Mouse (Mus musculus): ENCODE data around the gene Gm13287. TPM values are rescaled to one million over a fixed set of nuclear protein-coding genes. Genes with fewer than 3 reads are reported as not detected.
"Not testable (repeated sequence)": the region's sequence is repeated elsewhere in the genome, so short reads cannot be mapped to it uniquely, and the experiment has no call there.

Gene Gm13287
- polyA plus RNA-seq, 1 experiment from 2014 or later: not detected

GRCm38 (mm10) chr4:88760431-88760830, 42.6 kb upstream of the Gm13287 start:
- ATAC-seq; H3K9ac ChIP-seq (ENCODE audit: low read depth, low read length); H3K36me3 ChIP-seq (ENCODE audit: control insufficient read depth, insufficient read depth); H3K9me3 ChIP-seq (ENCODE audit: control insufficient read depth); H3K4me1 ChIP-seq (replicated peaks; ENCODE audit: control insufficient read depth, insufficient read depth, low read length); H3K27me3 ChIP-seq (replicated peaks; ENCODE audit: control insufficient read depth, insufficient read depth, low read length): not testable (repeated sequence)
- Histone ChIP-seq H3K27ac (ENCODE audit: low read depth, low read length) (peak overlapping the region; percentile 54; the same call in 1 of the 2 replicates), H3K4me2 (replicated peaks; ENCODE audit: low read depth) (peak overlapping the region; percentile 52), H3K4me3 (ENCODE audit: low read depth, low read length) (peak overlapping the region; percentile 24)
- peak; percentile 76 for TF ChIP-seq CTCF (IDR thresholded peaks at IDR 0.05; ENCODE audit: low read depth)
- WGBS: 2% methylated on average over 19 of the region's 28 CpGs

DNA sequence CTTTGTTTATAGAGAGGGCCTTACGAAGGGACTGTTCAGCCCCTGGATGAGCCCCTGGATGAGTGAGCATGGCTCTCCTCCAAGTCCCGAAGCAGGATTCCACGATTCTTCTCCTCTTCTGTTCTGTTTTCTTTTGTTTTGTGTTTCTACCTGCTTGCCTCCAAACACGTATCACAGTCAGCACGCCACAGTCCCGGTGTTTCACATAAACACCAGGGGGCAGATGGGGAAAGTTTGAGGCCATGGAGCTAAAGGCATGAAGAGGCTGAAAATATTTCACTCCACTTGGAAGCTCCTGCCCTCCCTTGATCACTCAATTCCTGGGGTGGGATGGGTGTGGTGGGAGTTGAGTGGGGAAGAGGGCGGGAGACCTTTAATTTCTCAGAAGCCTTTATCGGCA, 41.3 kb upstream of the Gm13287 start:
- not testable (repeated sequence) for ATAC-seq; H3K4me1 ChIP-seq (replicated peaks; ENCODE audit: control insufficient read depth, insufficient read depth, low read length); H3K4me3 ChIP-seq (ENCODE audit: low read depth, low read length); H3K4me2 ChIP-seq (replicated peaks; ENCODE audit: low read depth); H3K27me3 ChIP-seq (replicated peaks; ENCODE audit: control insufficient read depth, insufficient read depth, low read length); H3K36me3 ChIP-seq (ENCODE audit: control insufficient read depth, insufficient read depth); H3K9ac ChIP-seq (ENCODE audit: low read depth, low read length); H3K9me3 ChIP-seq (ENCODE audit: control insufficient read depth); H3K27ac ChIP-seq (ENCODE audit: low read depth, low read length)
- WGBS: 68% methylated on average over 6 of the region's 8 CpGs
- TF ChIP-seq CTCF (IDR thresholded peaks at IDR 0.05; ENCODE audit: low read depth): 0 out of 2 replicates have a peak, but pooled peaks have one; percentile 3

DNA sequence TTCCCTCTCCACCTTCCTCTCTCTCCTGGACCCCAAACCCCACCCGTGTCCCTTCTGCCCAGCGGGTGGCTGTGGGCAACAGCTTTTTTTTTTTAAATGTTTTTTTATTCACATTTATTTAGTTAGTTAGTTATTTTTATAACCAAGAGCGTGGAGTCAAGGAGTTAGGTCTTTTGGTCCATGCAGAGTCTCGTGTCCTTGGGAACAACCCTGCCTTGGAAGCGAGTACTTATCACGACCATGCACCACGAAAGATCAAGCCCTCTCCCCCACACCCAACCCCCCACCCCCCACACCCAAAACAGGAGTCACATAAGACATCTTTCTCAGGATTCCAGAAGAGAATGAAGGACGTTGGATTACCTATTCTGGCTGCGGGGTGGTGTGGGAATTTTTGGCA, 40.7 kb upstream of the Gm13287 start:
- H3K27me3 ChIP-seq (replicated peaks; ENCODE audit: control insufficient read depth, insufficient read depth, low read length); H3K4me3 ChIP-seq (ENCODE audit: low read depth, low read length); H3K9me3 ChIP-seq (ENCODE audit: control insufficient read depth); H3K4me1 ChIP-seq (replicated peaks; ENCODE audit: control insufficient read depth, insufficient read depth, low read length); H3K9ac ChIP-seq (ENCODE audit: low read depth, low read length); ATAC-seq; H3K4me2 ChIP-seq (replicated peaks; ENCODE audit: low read depth); H3K36me3 ChIP-seq (ENCODE audit: control insufficient read depth, insufficient read depth); H3K27ac ChIP-seq (ENCODE audit: low read depth, low read length): not testable (repeated sequence)
- WGBS: 63% methylated on average over 8 of the region's 9 CpGs

DNA sequence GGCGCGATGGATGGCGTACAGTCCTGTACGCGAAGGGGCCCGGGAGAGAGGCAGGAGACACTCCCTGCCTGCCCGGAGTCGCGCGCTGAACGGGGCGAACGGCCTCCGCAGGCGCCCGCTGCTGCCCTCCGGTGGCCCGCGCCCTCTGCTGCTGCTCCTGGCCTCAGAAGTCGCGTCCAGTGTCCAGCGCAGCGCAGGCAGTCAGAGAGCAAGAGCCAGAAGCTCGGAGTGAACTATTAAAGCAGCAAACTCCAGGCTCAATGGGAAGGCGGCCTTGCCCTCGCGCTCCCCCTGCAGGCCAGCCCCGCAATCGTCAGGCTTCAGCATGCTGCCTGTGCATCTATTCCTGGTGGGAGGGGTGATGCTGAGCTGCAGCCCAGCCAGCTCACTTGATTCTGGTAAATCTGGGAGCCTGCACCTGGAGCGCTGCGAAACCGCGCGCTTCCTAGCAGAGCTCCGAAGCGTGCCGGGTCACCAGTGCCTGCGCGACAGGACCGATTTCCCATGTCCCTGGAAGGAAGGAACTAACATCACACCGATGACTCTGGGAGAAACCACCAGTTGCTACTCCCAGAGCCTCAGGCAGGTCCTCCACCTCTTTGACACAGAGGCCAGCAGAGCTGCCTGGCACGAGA, 39.6 kb upstream of the Gm13287 start:
- not testable (repeated sequence) for H3K27me3 ChIP-seq (replicated peaks; ENCODE audit: control insufficient read depth, insufficient read depth, low read length); H3K4me1 ChIP-seq (replicated peaks; ENCODE audit: control insufficient read depth, insufficient read depth, low read length); H3K27ac ChIP-seq (ENCODE audit: low read depth, low read length); H3K9ac ChIP-seq (ENCODE audit: low read depth, low read length); ATAC-seq; H3K9me3 ChIP-seq (ENCODE audit: control insufficient read depth); H3K36me3 ChIP-seq (ENCODE audit: control insufficient read depth, insufficient read depth)
- WGBS: 2% methylated on average over 25 of the region's 42 CpGs
- TF ChIP-seq CTCF (IDR thresholded peaks at IDR 0.05; ENCODE audit: low read depth): peak; percentile 75
- Histone ChIP-seq H3K4me3 (ENCODE audit: low read depth, low read length) (peak overlapping the region; percentile 23; the same call in 1 of the 2 replicates), H3K4me2 (replicated peaks; ENCODE audit: low read depth) (peak overlapping the region; percentile 57)

GRCm38 (mm10) chr4:88773534-88773933, 29.5 kb upstream of the Gm13287 start, which contains the start of gene Gm13290:
TSS of gene Gm13290 (plus strand) at chr4:88773834.
- ATAC-seq: not testable (repeated sequence)

DNA sequence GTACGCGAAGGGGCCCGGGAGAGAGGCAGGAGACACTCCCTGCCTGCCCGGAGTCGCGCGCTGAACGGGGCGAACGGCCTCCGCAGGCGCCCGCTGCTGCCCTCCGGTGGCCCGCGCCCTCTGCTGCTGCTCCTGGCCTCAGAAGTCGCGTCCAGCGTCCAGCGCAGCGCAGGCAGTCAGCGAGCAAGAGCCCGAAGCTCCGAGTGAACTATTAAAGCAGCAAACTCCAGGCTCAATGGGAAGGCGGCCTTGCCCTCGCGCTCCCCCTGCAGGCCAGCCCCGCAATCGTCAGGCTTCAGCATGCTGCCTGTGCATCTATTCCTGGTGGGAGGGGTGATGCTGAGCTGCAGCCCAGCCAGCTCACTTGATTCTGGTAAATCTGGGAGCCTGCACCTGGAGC, 26.4 kb upstream of the Gm13287 start, which contains the start of gene Gm13289:
Gm13289 (plus strand) TSS at position 301 of the 400 bp plus-strand sequence.
- H3K9ac ChIP-seq (ENCODE audit: low read depth, low read length); H3K4me2 ChIP-seq (replicated peaks; ENCODE audit: low read depth); H3K27me3 ChIP-seq (replicated peaks; ENCODE audit: control insufficient read depth, insufficient read depth, low read length); H3K9me3 ChIP-seq (ENCODE audit: control insufficient read depth); H3K27ac ChIP-seq (ENCODE audit: low read depth, low read length); H3K36me3 ChIP-seq (ENCODE audit: control insufficient read depth, insufficient read depth); ATAC-seq; H3K4me1 ChIP-seq (replicated peaks; ENCODE audit: control insufficient read depth, insufficient read depth, low read length); H3K4me3 ChIP-seq (ENCODE audit: low read depth, low read length): not testable (repeated sequence)
- no CpG with 5 or more reads among the region's 29 CpGs for WGBS

More at GRCm38 (mm10) chr4:88773534-88773933, 29.5 kb upstream of the Gm13287 start, which contains the start of gene Gm13290:
- H3K9ac ChIP-seq (ENCODE audit: low read depth, low read length); H3K4me3 ChIP-seq (ENCODE audit: low read depth, low read length); H3K4me1 ChIP-seq (replicated peaks; ENCODE audit: control insufficient read depth, insufficient read depth, low read length); H3K27me3 ChIP-seq (replicated peaks; ENCODE audit: control insufficient read depth, insufficient read depth, low read length); H3K4me2 ChIP-seq (replicated peaks; ENCODE audit: low read depth); H3K9me3 ChIP-seq (ENCODE audit: control insufficient read depth); H3K27ac ChIP-seq (ENCODE audit: low read depth, low read length); H3K36me3 ChIP-seq (ENCODE audit: control insufficient read depth, insufficient read depth): not testable (repeated sequence)
- WGBS: no CpG with 5 or more reads among the region's 32 CpGs

DNA sequence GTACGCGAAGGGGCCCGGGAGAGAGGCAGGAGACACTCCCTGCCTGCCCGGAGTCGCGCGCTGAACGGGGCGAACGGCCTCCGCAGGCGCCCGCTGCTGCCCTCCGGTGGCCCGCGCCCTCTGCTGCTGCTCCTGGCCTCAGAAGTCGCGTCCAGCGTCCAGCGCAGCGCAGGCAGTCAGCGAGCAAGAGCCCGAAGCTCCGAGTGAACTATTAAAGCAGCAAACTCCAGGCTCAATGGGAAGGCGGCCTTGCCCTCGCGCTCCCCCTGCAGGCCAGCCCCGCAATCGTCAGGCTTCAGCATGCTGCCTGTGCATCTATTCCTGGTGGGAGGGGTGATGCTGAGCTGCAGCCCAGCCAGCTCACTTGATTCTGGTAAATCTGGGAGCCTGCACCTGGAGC, 23.5 kb upstream of the Gm13287 start, which contains the start of gene Gm13272:
Gm13272 (plus strand) TSS at position 301 of the 400 bp plus-strand sequence.
- H3K27ac ChIP-seq (ENCODE audit: low read depth, low read length); H3K36me3 ChIP-seq (ENCODE audit: control insufficient read depth, insufficient read depth); ATAC-seq; H3K27me3 ChIP-seq (replicated peaks; ENCODE audit: control insufficient read depth, insufficient read depth, low read length); H3K4me3 ChIP-seq (ENCODE audit: low read depth, low read length); H3K9me3 ChIP-seq (ENCODE audit: control insufficient read depth); H3K9ac ChIP-seq (ENCODE audit: low read depth, low read length); H3K4me1 ChIP-seq (replicated peaks; ENCODE audit: control insufficient read depth, insufficient read depth, low read length); H3K4me2 ChIP-seq (replicated peaks; ENCODE audit: low read depth): not testable (repeated sequence)
- no CpG with 5 or more reads among the region's 29 CpGs for WGBS

- not testable (repeated sequence) for H3K9ac ChIP-seq (ENCODE audit: low read depth, low read length); ATAC-seq; H3K4me3 ChIP-seq (ENCODE audit: low read depth, low read length)
Measured at GRCm38 (mm10) chr4:88780320-88780719, 22.7 kb upstream of the Gm13287 start.

GRCm38 (mm10) chr4:88781831-88782230, 21.2 kb upstream of the Gm13287 start, which contains the start of gene Ifnz:
TSS of gene Ifnz (plus strand) at chr4:88782131.
- not testable (repeated sequence) for H3K9me3 ChIP-seq (ENCODE audit: control insufficient read depth); H3K9ac ChIP-seq (ENCODE audit: low read depth, low read length); H3K27me3 ChIP-seq (replicated peaks; ENCODE audit: control insufficient read depth, insufficient read depth, low read length); H3K4me1 ChIP-seq (replicated peaks; ENCODE audit: control insufficient read depth, insufficient read depth, low read length); H3K4me3 ChIP-seq (ENCODE audit: low read depth, low read length); H3K27ac ChIP-seq (ENCODE audit: low read depth, low read length); ATAC-seq; H3K36me3 ChIP-seq (ENCODE audit: control insufficient read depth, insufficient read depth)
- H3K4me2 ChIP-seq (replicated peaks; ENCODE audit: low read depth): peak within 1 kb of the TSS; percentile 51
- WGBS: 24% methylated on average over 4 of the region's 7 CpGs

More at GRCm38 (mm10) chr4:88780320-88780719, 22.7 kb upstream of the Gm13287 start:
- H3K4me1 ChIP-seq (replicated peaks; ENCODE audit: control insufficient read depth, insufficient read depth, low read length); H3K36me3 ChIP-seq (ENCODE audit: control insufficient read depth, insufficient read depth); H3K27ac ChIP-seq (ENCODE audit: low read depth, low read length); H3K27me3 ChIP-seq (replicated peaks; ENCODE audit: control insufficient read depth, insufficient read depth, low read length); H3K9me3 ChIP-seq (ENCODE audit: control insufficient read depth); H3K4me2 ChIP-seq (replicated peaks; ENCODE audit: low read depth): not testable (repeated sequence)
- 46% methylated on average over 15 of the region's 18 CpGs for WGBS

Data from intestine, postnatal 0 days (tissue).